Mouse (Mus musculus): ENCODE measurements around the gene Zfp362. TPM values are rescaled to one million over a fixed set of nuclear protein-coding genes. Genes with fewer than 3 reads are reported as not detected.
A peak's percentile ranks its signal among the peaks of the same experiment; 100 is the strongest.

The Zfp362 gene
- polyA plus RNA-seq, 1 experiment from 2014 or later, result 22.8 TPM

- Histone ChIP-seq H3K27ac (no peak overlapping the region), H3K9ac (no peak overlapping the region), H3K4me1 (no peaks in the 10 kb centered on the region), H3K4me2 (no peak overlapping the region), H3K4me3 (replicated peaks) (no peak overlapping the region), H3K36me3 (peaks cover 73% of the 10 kb centered on the region), H3K27me3 (replicated peaks) (no peaks in the 10 kb centered on the region), H3K9me3 (no peaks in the 10 kb centered on the region)
- WGBS, result 57% methylated on average over 5 of the region's 5 CpGs
- no peak for ATAC-seq (ENCODE audit: insufficient read depth, low FRiP score, low read depth)
These were observed 54.8 kb downstream of the Zfp362 start for GRCm38 (mm10) chr4:128751006-128751405.

GRCm38 (mm10) chr4:128748309-128748708 lies 57.5 kb downstream of the Zfp362 start:
- Histone ChIP-seq H3K4me3 (replicated peaks) (no peak overlapping the region), H3K27me3 (replicated peaks) (no peaks in the 10 kb centered on the region), H3K9ac (no peak overlapping the region), H3K9me3 (no peaks in the 10 kb centered on the region), H3K27ac (no peak overlapping the region), H3K4me2 (no peak overlapping the region), H3K4me1 (no peaks in the 10 kb centered on the region), H3K36me3 (peaks cover 89% of the 10 kb centered on the region)
- no peak for ATAC-seq (ENCODE audit: insufficient read depth, low FRiP score, low read depth)
- WGBS, result 87% methylated on average over 7 of the region's 7 CpGs

- Histone ChIP-seq H3K4me2 (no peak overlapping the region), H3K4me3 (replicated peaks) (no peak overlapping the region), H3K9ac (no peak overlapping the region), H3K36me3 (peaks cover 84% of the 10 kb centered on the region), H3K27ac (no peak overlapping the region), H3K27me3 (replicated peaks) (no peaks in the 10 kb centered on the region), H3K4me1 (no peaks in the 10 kb centered on the region), H3K9me3 (no peaks in the 10 kb centered on the region)
- no peak for ATAC-seq (ENCODE audit: insufficient read depth, low FRiP score, low read depth)
- WGBS, result 81% methylated on average over 22 of the region's 22 CpGs
These were observed 58.1 kb downstream of the Zfp362 start for GRCm38 (mm10) chr4:128747614-128748270.

GRCm38 (mm10) chr4:128745160-128745559 lies 60.7 kb downstream of the Zfp362 start:
- 87% methylated on average over 8 of the region's 8 CpGs for WGBS

GRCm38 (mm10) chr4:128743031-128743626 lies 62.7 kb downstream of the Zfp362 start:
- Histone ChIP-seq H3K4me2 (no peak overlapping the region), H3K27me3 (replicated peaks) (no peaks in the 10 kb centered on the region), H3K36me3 (peaks cover 42% of the 10 kb centered on the region), H3K4me1 (peaks cover 17% of the 10 kb centered on the region), H3K9me3 (no peaks in the 10 kb centered on the region), H3K27ac (no peak overlapping the region), H3K4me3 (replicated peaks) (no peak overlapping the region), H3K9ac (no peak overlapping the region)
- no peak for ATAC-seq (ENCODE audit: insufficient read depth, low FRiP score, low read depth)
- 77% methylated on average over 12 of the region's 12 CpGs for WGBS

More at GRCm38 (mm10) chr4:128745160-128745559, 60.7 kb downstream of the Zfp362 start:
- H3K4me2 ChIP-seq, result no peak overlapping the region
- peaks cover 61% of the 10 kb centered on the region for H3K36me3 ChIP-seq
- no peak for ATAC-seq (ENCODE audit: insufficient read depth, low FRiP score, low read depth)
- no peak overlapping the region for H3K27ac ChIP-seq
- no peak overlapping the region for H3K9ac ChIP-seq
- H3K4me3 ChIP-seq (replicated peaks), result no peak overlapping the region
- H3K9me3 ChIP-seq, result no peaks in the 10 kb centered on the region
- H3K4me1 ChIP-seq, result peaks cover 15% of the 10 kb centered on the region; the same call in 1 of the 2 replicates
- H3K27me3 ChIP-seq (replicated peaks), result no peaks in the 10 kb centered on the region

- Histone ChIP-seq H3K9ac (no peak overlapping the region), H3K4me3 (replicated peaks) (no peak overlapping the region), H3K9me3 (no peaks in the 10 kb centered on the region), H3K4me1 (peaks cover 23% of the 10 kb centered on the region), H3K36me3 (peaks cover 35% of the 10 kb centered on the region), H3K27me3 (replicated peaks) (no peaks in the 10 kb centered on the region), H3K27ac (no peak overlapping the region), H3K4me2 (no peak overlapping the region)
- ATAC-seq (ENCODE audit: insufficient read depth, low FRiP score, low read depth), result no peak
- WGBS, result 65% methylated on average over 10 of the region's 10 CpGs
These were observed 63.4 kb downstream of the Zfp362 start for GRCm38 (mm10) chr4:128742379-128742970.

- H3K9ac ChIP-seq, result no peak overlapping the region
- H3K36me3 ChIP-seq, result peaks cover 29% of the 10 kb centered on the region
- no peaks in the 10 kb centered on the region for H3K27me3 ChIP-seq (replicated peaks)
- H3K9me3 ChIP-seq, result no peaks in the 10 kb centered on the region
- H3K4me1 ChIP-seq, result peaks cover 28% of the 10 kb centered on the region
- H3K4me3 ChIP-seq (replicated peaks), result no peak overlapping the region
- H3K4me2 ChIP-seq, result no peak overlapping the region
- no peak overlapping the region for H3K27ac ChIP-seq
- no peak for ATAC-seq (ENCODE audit: insufficient read depth, low FRiP score, low read depth)
- WGBS, result 46% methylated on average over 5 of the region's 5 CpGs
These were observed 63.9 kb downstream of the Zfp362 start for GRCm38 (mm10) chr4:128741906-128742305.

- H3K27me3 ChIP-seq (replicated peaks), result no peaks in the 10 kb centered on the region
- ATAC-seq (ENCODE audit: insufficient read depth, low FRiP score, low read depth), result no peak
- peaks cover 20% of the 10 kb centered on the region for H3K36me3 ChIP-seq
- no peak overlapping the region for H3K4me2 ChIP-seq
- H3K27ac ChIP-seq, result no peak overlapping the region
- no peak overlapping the region for H3K4me3 ChIP-seq (replicated peaks)
- no peaks in the 10 kb centered on the region for H3K9me3 ChIP-seq
- H3K4me1 ChIP-seq, result peaks cover 36% of the 10 kb centered on the region
- 43% methylated on average over 1 of the region's 1 CpGs for WGBS
- H3K9ac ChIP-seq, result no peak overlapping the region
These were observed 65.0 kb downstream of the Zfp362 start for GRCm38 (mm10) chr4:128740878-128741277.

- 48% methylated on average over 14 of the region's 14 CpGs for WGBS
- H3K27ac ChIP-seq, result peak overlapping the region; percentile 85
- H3K4me1 ChIP-seq, result peaks cover 64% of the 10 kb centered on the region
- H3K9ac ChIP-seq, result no peak overlapping the region
- no peak overlapping the region for H3K4me3 ChIP-seq (replicated peaks)
- H3K4me2 ChIP-seq, result no peak overlapping the region
- H3K27me3 ChIP-seq (replicated peaks), result no peaks in the 10 kb centered on the region
- H3K9me3 ChIP-seq, result no peaks in the 10 kb centered on the region
- ATAC-seq (ENCODE audit: insufficient read depth, low FRiP score, low read depth), result peak; percentile 59
- no peaks in the 10 kb centered on the region for H3K36me3 ChIP-seq
These were observed 67.8 kb downstream of the Zfp362 start for GRCm38 (mm10) chr4:128737825-128738610.

GRCm38 (mm10) chr4:128737137-128737589 lies 68.7 kb downstream of the Zfp362 start:
- H3K4me2 ChIP-seq, result peak overlapping the region; percentile 27; the same call in 1 of the 2 replicates
- H3K4me3 ChIP-seq (replicated peaks), result no peak overlapping the region
- H3K4me1 ChIP-seq, result peaks cover 62% of the 10 kb centered on the region

GRCm38 (mm10) chr4:128734721-128735671 lies 70.8 kb downstream of the Zfp362 start:
- peak overlapping the region; percentile 63 for H3K27ac ChIP-seq
- H3K27me3 ChIP-seq (replicated peaks), result no peaks in the 10 kb centered on the region
- H3K4me3 ChIP-seq (replicated peaks), result no peak overlapping the region
- no peak for ATAC-seq (ENCODE audit: insufficient read depth, low FRiP score, low read depth)
- peaks cover 62% of the 10 kb centered on the region for H3K4me1 ChIP-seq
- H3K9ac ChIP-seq, result no peak overlapping the region
- 70% methylated on average over 18 of the region's 18 CpGs for WGBS
- H3K36me3 ChIP-seq, result no peaks in the 10 kb centered on the region
- 0 out of 2 replicates have a peak overlapping the region, but pooled peaks have one; percentile 8 for H3K4me2 ChIP-seq
- no peaks in the 10 kb centered on the region for H3K9me3 ChIP-seq

More at GRCm38 (mm10) chr4:128737137-128737589, 68.7 kb downstream of the Zfp362 start:
- Histone ChIP-seq H3K9ac (no peak overlapping the region), H3K27ac (peak overlapping the region; percentile 85), H3K27me3 (replicated peaks) (no peaks in the 10 kb centered on the region), H3K36me3 (no peaks in the 10 kb centered on the region), H3K9me3 (no peaks in the 10 kb centered on the region)
- peak; percentile 11; the same call in 1 of the 2 replicates for ATAC-seq (ENCODE audit: insufficient read depth, low FRiP score, low read depth)
- WGBS, result 35% methylated on average over 6 of the region's 6 CpGs
